Mouse (Mus musculus) layer of hippocampus, adult 11-12 months (tissue): ENCODE results near the gene Sapcd2.
A peak's percentile ranks its signal among the peaks of the same experiment; 100 is the strongest.

Experiments
- DNase-seq: peaks from one replicate; pipeline ENCODE4 v3.0.0; 2022; ENCODE audit warnings: low spot score

Gene Sapcd2

GRCm38 (mm10) chr2:25371764-25372643 lies at the start of gene Sapcd2:
Gene Sapcd2 (plus strand): TSS chr2:25372321.
- peak; percentile 88 for DNase-seq

- DNase-seq: no peak
Measured at GRCm38 (mm10) chr2:25326036-25326435, 46.1 kb upstream of the Sapcd2 start.

- DNase-seq: no peak
Measured at GRCm38 (mm10) chr2:25328440-25328839, 43.7 kb upstream of the Sapcd2 start.

GRCm38 (mm10) chr2:25331470-25331869 lies 40.7 kb upstream of the Sapcd2 start:
- DNase-seq: no peak

GRCm38 (mm10) chr2:25332286-25333160 lies 39.6 kb upstream of the Sapcd2 start, which contains the start of gene Man1b1:
Gene Man1b1 (plus strand): TSS chr2:25332338.
- peak; percentile 99 for DNase-seq

GRCm38 (mm10) chr2:25333569-25333968 lies 38.6 kb upstream of the Sapcd2 start:
- no peak for DNase-seq

GRCm38 (mm10) chr2:25338303-25338702 lies 33.8 kb upstream of the Sapcd2 start:
- no peak for DNase-seq

GRCm38 (mm10) chr2:25348162-25348561 lies 24.0 kb upstream of the Sapcd2 start:
- no peak for DNase-seq

- no peak for DNase-seq
Measured at GRCm38 (mm10) chr2:25349499-25349898, 22.6 kb upstream of the Sapcd2 start.

- no peak for DNase-seq
Measured at GRCm38 (mm10) chr2:25350701-25351100, 21.4 kb upstream of the Sapcd2 start.

GRCm38 (mm10) chr2:25354211-25354610 lies 17.9 kb upstream of the Sapcd2 start:
- no peak for DNase-seq

- DNase-seq: no peak
Measured at GRCm38 (mm10) chr2:25355419-25356066, 16.6 kb upstream of the Sapcd2 start.

GRCm38 (mm10) chr2:25356208-25357079 lies 15.7 kb upstream of the Sapcd2 start, which contains the start of gene Dpp7:
Gene Dpp7 (minus strand): TSS chr2:25356359.
- peak; percentile 88 for DNase-seq

- no peak for DNase-seq
Measured at GRCm38 (mm10) chr2:25359848-25360247, 12.3 kb upstream of the Sapcd2 start.

- DNase-seq: no peak
Measured at GRCm38 (mm10) chr2:25363478-25364178, 8.5 kb upstream of the Sapcd2 start.

GRCm38 (mm10) chr2:25364313-25364712 lies 7.8 kb upstream of the Sapcd2 start:
- DNase-seq: no peak

- no peak for DNase-seq
Measured at GRCm38 (mm10) chr2:25364761-25365090, 7.4 kb upstream of the Sapcd2 start.

GRCm38 (mm10) chr2:25365091-25365761 lies 6.9 kb upstream of the Sapcd2 start, which contains the start of gene Uap1l1:
Gene Uap1l1 (minus strand): TSS chr2:25365682.
- peak; percentile 76 for DNase-seq

GRCm38 (mm10) chr2:25369996-25370395 lies 2.1 kb upstream of the Sapcd2 start:
- DNase-seq: no peak
